Mouse (Mus musculus) embryonic fibroblast, embryonic 13.5 days (primary cell): Measurements from ENCODE around the gene Ly86.

Experiments
- CTCF ChIP-seq: IDR thresholded peaks from 2 replicates; pipeline ENCODE4 v1.5.1; 2011; ENCODE audit warnings: mild to moderate bottlenecking, control low read depth, low read length, moderate library complexity, borderline replicate concordance; ENCODE audit not compliant: insufficient read depth
- POLR2A ChIP-seq: IDR thresholded peaks from 2 replicates; pipeline ENCODE4 v1.6.1; 2011; ENCODE audit warnings: low read depth, mild to moderate bottlenecking, control low read depth, low read length, moderate library complexity

- TF ChIP-seq CTCF, result no peak
- TF ChIP-seq POLR2A, result no peak
Observed at GRCm38 (mm10) chr13:37353016-37353415, 8.0 kb downstream of the Ly86 start.
